17 mouse cellular contexts compared by ENCODE assay signal in the genomic region with DNA sequence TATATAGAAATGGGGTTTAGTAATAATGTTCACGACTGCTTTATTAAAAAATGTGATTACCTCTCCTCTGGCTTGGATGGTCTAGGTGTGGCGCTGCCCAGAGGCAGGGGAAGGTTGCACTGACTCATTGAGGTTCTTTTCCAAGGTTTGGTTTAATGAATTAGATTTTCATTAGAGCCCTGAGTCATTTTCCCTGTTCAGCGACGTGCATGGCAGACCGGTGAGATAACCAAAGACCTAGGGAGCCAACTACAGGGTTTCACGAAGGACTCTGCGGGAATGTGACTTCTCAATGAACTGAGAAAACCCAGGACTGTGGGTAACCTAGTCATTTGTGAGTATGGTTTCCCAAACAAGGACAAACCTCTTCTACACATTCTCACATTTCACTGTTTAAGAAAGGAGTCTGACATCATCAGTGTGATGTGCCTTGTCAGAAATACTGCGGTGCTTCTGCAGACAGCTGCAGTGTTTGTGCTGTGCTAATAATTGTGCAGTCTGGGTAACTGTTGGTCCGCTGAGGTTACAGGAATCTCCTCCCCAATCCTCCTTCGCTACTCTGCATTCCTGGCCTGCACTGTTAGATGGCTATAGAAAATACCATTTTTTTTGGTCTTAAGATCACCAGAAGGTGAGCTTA.
A peak's percentile ranks its signal among the peaks of the same experiment; 100 is the strongest.
DNase-seq lines count a peak whose midpoint lies in the region; ATAC-seq and TF ChIP-seq lines count a peak whose summit lies in the region.
"Had no signal": no experiment of that assay in that cellular context is flagged by ENCODE, and none has a peak within 500 bp of the region (broad histone marks: within the 10 kb centered on the region; RNA-seq: fewer than 3 reads in every experiment).

No protein-coding gene starts in this region.

- no peaks in the 10 kb centered on the region for H3K4me1 ChIP-seq in embryonic facial prominence, embryonic 12.5 days
- H3K4me1 ChIP-seq in embryonic facial prominence, embryonic 10.5 days: 0 out of 2 replicates have a peak, but pooled peaks cover 6% of the 10 kb centered on the region
- H3K4me1 ChIP-seq in hindbrain, postnatal 0 days (ENCODE audit: insufficient read depth, low read length): no peaks in the 10 kb centered on the region
- peaks cover 6% of the 10 kb centered on the region; the same call in 1 of the 2 replicates for H3K4me1 ChIP-seq in hindbrain, embryonic 12.5 days
- H3K4me1 ChIP-seq in limb, embryonic 15.5 days: peaks cover 4% of the 10 kb centered on the region; the same call in 1 of the 2 replicates
- H3K4me1 ChIP-seq: midbrain, embryonic 12.5 days; neural tube, embryonic 12.5 days; stomach, embryonic 15.5 days had no signal

- no peak overlapping the region for H3K4me3 ChIP-seq in embryonic facial prominence, embryonic 12.5 days
- no peak overlapping the region for H3K4me3 ChIP-seq in embryonic facial prominence, embryonic 10.5 days
- no peak overlapping the region for H3K4me3 ChIP-seq in hindbrain, postnatal 0 days (ENCODE audit: low read length)
- no peak overlapping the region for H3K4me3 ChIP-seq in hindbrain, embryonic 12.5 days
- no peak overlapping the region for H3K4me3 ChIP-seq in limb, embryonic 15.5 days
- H3K4me3 ChIP-seq: erythroblast, embryonic 14.5 days; midbrain, embryonic 12.5 days; neural tube, embryonic 12.5 days; stomach, embryonic 15.5 days had no signal

- TF ChIP-seq CTCF in hindbrain, postnatal 0 days (IDR thresholded peaks at IDR 0.05; ENCODE audit: low read depth): no peak

- peak overlapping the region; percentile 6; the same call in 1 of the 2 replicates for H3K27ac ChIP-seq in embryonic facial prominence, embryonic 12.5 days
- H3K27ac ChIP-seq in embryonic facial prominence, embryonic 10.5 days (replicated peaks): no peak overlapping the region
- H3K27ac ChIP-seq in hindbrain, postnatal 0 days: no peak overlapping the region
- no peak overlapping the region for H3K27ac ChIP-seq in hindbrain, embryonic 12.5 days
- H3K27ac ChIP-seq in limb, embryonic 15.5 days: no peak overlapping the region
- H3K27ac ChIP-seq: midbrain, embryonic 12.5 days; neural tube, embryonic 12.5 days; stomach, embryonic 15.5 days had no signal

- 68% methylated on average over 10 of the region's 10 CpGs for WGBS in embryonic facial prominence, embryonic 12.5 days
- 82% methylated on average over 10 of the region's 10 CpGs for WGBS in embryonic facial prominence, embryonic 10.5 days
- WGBS in hindbrain, postnatal 0 days: 63% methylated on average over 10 of the region's 10 CpGs
- 73% methylated on average over 10 of the region's 10 CpGs for WGBS in hindbrain, embryonic 12.5 days
- 45% methylated on average over 10 of the region's 10 CpGs for WGBS in limb, embryonic 15.5 days

- H3K9ac ChIP-seq in embryonic facial prominence, embryonic 12.5 days: no peak overlapping the region
- no peak overlapping the region for H3K9ac ChIP-seq in hindbrain, postnatal 0 days (replicated peaks; ENCODE audit: low read length)
- H3K9ac ChIP-seq in hindbrain, embryonic 12.5 days: no peak overlapping the region
- H3K9ac ChIP-seq in limb, embryonic 15.5 days: no peak overlapping the region
- H3K9ac ChIP-seq: liver, postnatal 0 days; midbrain, embryonic 12.5 days; neural tube, embryonic 12.5 days; stomach, embryonic 15.5 days had no signal

- no peaks in the 10 kb centered on the region for H3K36me3 ChIP-seq in embryonic facial prominence, embryonic 12.5 days
- no peaks in the 10 kb centered on the region for H3K36me3 ChIP-seq in embryonic facial prominence, embryonic 10.5 days (replicated peaks)
- H3K36me3 ChIP-seq in hindbrain, postnatal 0 days (ENCODE audit: insufficient read depth, low read length): no peaks in the 10 kb centered on the region
- no peaks in the 10 kb centered on the region for H3K36me3 ChIP-seq in hindbrain, embryonic 12.5 days
- H3K36me3 ChIP-seq in limb, embryonic 15.5 days: no peaks in the 10 kb centered on the region
- H3K36me3 ChIP-seq: midbrain, embryonic 12.5 days; neural tube, embryonic 12.5 days; stomach, embryonic 15.5 days had no signal

- no peak for DNase-seq in embryonic facial prominence, embryonic 10.5 days (ENCODE audit: low spot score)
- peak; percentile 7 for DNase-seq in hindbrain, postnatal 0 days (ENCODE audit: low spot score)
- DNase-seq in brain, adult 2 months (ENCODE audit: low read depth, low spot score): peak; percentile 18
- no peak for DNase-seq in cerebellum, postnatal 25 days
- no peak for DNase-seq in kidney, adult 11 months
- DNase-seq: cerebellum, adult 18-20 months; left cerebral cortex, postnatal 4 days; liver, postnatal 0 days; lung, postnatal 36 days; thymus, postnatal 4 days had no signal

- H3K27me3 ChIP-seq in embryonic facial prominence, embryonic 12.5 days: no peaks in the 10 kb centered on the region
- H3K27me3 ChIP-seq in embryonic facial prominence, embryonic 10.5 days (replicated peaks; ENCODE audit: low read depth, poor library complexity, severe bottlenecking): no peaks in the 10 kb centered on the region
- H3K27me3 ChIP-seq in hindbrain, postnatal 0 days (ENCODE audit: insufficient read depth, low read length): no peaks in the 10 kb centered on the region
- no peaks in the 10 kb centered on the region for H3K27me3 ChIP-seq in hindbrain, embryonic 12.5 days
- no peaks in the 10 kb centered on the region for H3K27me3 ChIP-seq in limb, embryonic 15.5 days
- H3K27me3 ChIP-seq: midbrain, embryonic 12.5 days; neural tube, embryonic 12.5 days; stomach, embryonic 15.5 days had no signal

- no peak for ATAC-seq in embryonic facial prominence, embryonic 12.5 days (ENCODE audit: insufficient number of reproducible peaks, insufficient read depth, low FRiP score, low TSS enrichment)
- ATAC-seq in hindbrain, postnatal 0 days: 0 out of 2 replicates have a peak, but pooled peaks have one; percentile 35
- ATAC-seq in hindbrain, embryonic 12.5 days (ENCODE audit: low FRiP score): no peak
- ATAC-seq in limb, embryonic 15.5 days (ENCODE audit: insufficient number of reproducible peaks, low FRiP score, low TSS enrichment, low read depth): peak; percentile 76; the same call in 1 of the 2 replicates
- ATAC-seq: liver, postnatal 0 days had no signal

- no peaks in the 10 kb centered on the region for H3K9me3 ChIP-seq in embryonic facial prominence, embryonic 12.5 days
- no peaks in the 10 kb centered on the region for H3K9me3 ChIP-seq in embryonic facial prominence, embryonic 10.5 days
- no peaks in the 10 kb centered on the region for H3K9me3 ChIP-seq in hindbrain, postnatal 0 days (ENCODE audit: low read length)
- no peaks in the 10 kb centered on the region for H3K9me3 ChIP-seq in hindbrain, embryonic 12.5 days (replicated peaks)
- H3K9me3 ChIP-seq in limb, embryonic 15.5 days: no peaks in the 10 kb centered on the region
- H3K9me3 ChIP-seq: midbrain, embryonic 12.5 days; neural tube, embryonic 12.5 days; stomach, embryonic 15.5 days had no signal

- no peak overlapping the region for H3K4me2 ChIP-seq in embryonic facial prominence, embryonic 12.5 days (replicated peaks)
- H3K4me2 ChIP-seq in hindbrain, postnatal 0 days (ENCODE audit: low read depth, low read length): no peak overlapping the region
- H3K4me2 ChIP-seq in hindbrain, embryonic 12.5 days (replicated peaks): no peak overlapping the region
- no peak overlapping the region for H3K4me2 ChIP-seq in limb, embryonic 15.5 days
- H3K4me2 ChIP-seq: midbrain, embryonic 12.5 days; neural tube, embryonic 12.5 days; stomach, embryonic 15.5 days had no signal

Comparison
In these comparisons a context has a peak if more than half of its experiments do, and no peak if none do; other contexts are left out.
1. ATAC-seq: peak in hindbrain, postnatal 0 days (single experiment) and limb, embryonic 15.5 days (single experiment); none in embryonic facial prominence, embryonic 12.5 days (single experiment) and hindbrain, embryonic 12.5 days (single experiment).
2. DNase-seq: peak in hindbrain, postnatal 0 days (single experiment) and brain, adult 2 months (single experiment); none in embryonic facial prominence, embryonic 10.5 days (single experiment), cerebellum, postnatal 25 days (0 of 2) and kidney, adult 11 months (single experiment).